Comparison of ENCODE assay signal across 8 mouse cellular contexts in genomic region chr5:139351134-139351533, GRCm38 (mm10). TPM values are rescaled to one million over a fixed set of nuclear protein-coding genes. Genes with fewer than 3 reads are reported as not detected.
DNase-seq lines count a peak whose midpoint lies in the region; ATAC-seq lines count a peak whose summit lies in the region.

TSS of gene Cox19 (minus strand) at chr5:139351418.

- peak within 1 kb of the TSS; percentile 92 for H3K27ac ChIP-seq in intestine, embryonic 15.5 days

- no peaks in the 10 kb centered on the region for H3K27me3 ChIP-seq in intestine, embryonic 15.5 days (replicated peaks)

- H3K4me1 ChIP-seq in intestine, embryonic 15.5 days (replicated peaks) = peaks cover 36% of the 10 kb centered on the region

- DNase-seq in heart, adult 18-20 months = no peak
- DNase-seq in heart, adult 9 months (ENCODE audit: low spot score in 2 of 2) = no peak
- DNase-seq in adrenal gland, adult 8-10 months = no peak
- no peak for DNase-seq in gastrocnemius, postnatal 14 days
- DNase-seq in kidney, postnatal 10 days = no peak

- H3K4me2 ChIP-seq in intestine, embryonic 15.5 days (replicated peaks) = peak within 1 kb of the TSS; percentile 55

- no peaks in the 10 kb centered on the region for H3K36me3 ChIP-seq in intestine, embryonic 15.5 days

- no peak for ATAC-seq in intestine, embryonic 15.5 days
- ATAC-seq in megakaryocyte-erythroid progenitor cell, adult 5-6 weeks (replicated peaks; ENCODE audit: low FRiP score, low TSS enrichment, poor library complexity, severe bottlenecking) = no peak
- ATAC-seq in erythroid progenitor cell, adult 5-6 weeks (replicated peaks; ENCODE audit: low FRiP score, poor library complexity, severe bottlenecking) = no peak

- H3K9ac ChIP-seq in intestine, embryonic 15.5 days = peak within 1 kb of the TSS; percentile 50

- WGBS in intestine, embryonic 15.5 days = 44% methylated on average over 5 of the region's 5 CpGs

- no peaks in the 10 kb centered on the region for H3K9me3 ChIP-seq in intestine, embryonic 15.5 days

- peak within 1 kb of the TSS; percentile 40 for H3K4me3 ChIP-seq in intestine, embryonic 15.5 days (replicated peaks)

- intact Hi-C loops in gastrocnemius, postnatal 14 days (cut with DNase I; ENCODE audit: low total_unique reads) = no loop called here

RNA-seq across cellular contexts. Expression of gene Cox19, which starts in this region (rescaled TPM):
- total RNA-seq in heart, adult 18-20 months (2021) = 100 to 1,000 TPM in 1 of 2 experiments, 10 to 100 TPM in 1; 82.6 to 103 TPM
- total RNA-seq in adrenal gland, adult 8-10 months (2022) = 10 to 100 TPM; 59.6 to 79.9 (median 66.5) TPM
- 10 to 100 TPM; 58.6 to 79.3 TPM for total RNA-seq in gastrocnemius, postnatal 14 days (2021)
- polyA plus RNA-seq in intestine, embryonic 15.5 days (2015; fragmentation: Nextera tagmentation; extraction: Ambion mirVana) = 162 and 168 TPM in 2 replicates
- 40.4 and 41.7 TPM in 2 replicates for total RNA-seq in megakaryocyte-erythroid progenitor cell, adult 5-6 weeks (2014; fragmentation: Nextera tagmentation)
- 27.4 and 43.8 TPM in 2 replicates for total RNA-seq in megakaryocyte-erythroid progenitor cell, adult 5-6 weeks (2017)
- total RNA-seq in erythroid progenitor cell, adult 5-6 weeks (2015; ENCODE audit: low replicate concordance) = 8.8 and 11.9 TPM in 2 replicates
- total RNA-seq in erythroid progenitor cell, adult 5-6 weeks (2017; ENCODE audit: low replicate concordance) = 5.3 and 29.0 TPM in 2 replicates
